Mouse (Mus musculus) hindbrain, embryonic 14.5 days (tissue): Measurements from ENCODE around the gene Prkca. TPM values are rescaled to one million over a fixed set of nuclear protein-coding genes. Genes with fewer than 3 reads are reported as not detected.

ENCODE experiments used
- ATAC-seq: fragments of 200-750 bp; cut with Nextera tagmentation; 2 replicates; pipeline ENCODE4 v1.8.0; 2017; ENCODE audit warnings: moderate number of reproducible peaks, mild to moderate bottlenecking, moderate TSS enrichment, moderate library complexity; ENCODE audit not compliant: low FRiP score
- DNase-seq: peaks from one replicate; pipeline ENCODE4 v3.0.0-alpha.2; 2015; ENCODE audit warnings: low spot score
- H3K27ac ChIP-seq: fragments of 300-500 bp; sonication (generic); 2 replicates; pipeline ENCODE4 v1.5.1; 2014; ENCODE audit warnings: mild to moderate bottlenecking, moderate library complexity
- H3K27me3 ChIP-seq: fragments of 300-500 bp; sonication (generic); 2 replicates; pipeline ENCODE4 v1.6.1; 2014; ENCODE audit warnings: mild to moderate bottlenecking, low read length, mixed read lengths; ENCODE audit not compliant: control insufficient read depth, insufficient read depth
- H3K36me3 ChIP-seq: fragments of 300-500 bp; sonication (generic); replicated peaks from 2 replicates; pipeline ENCODE4 v1.6.1; 2014; ENCODE audit not compliant: control insufficient read depth, insufficient read depth
- H3K4me1 ChIP-seq: fragments of 300-500 bp; sonication (generic); replicated peaks from 2 replicates; pipeline ENCODE4 v1.6.1; 2014; ENCODE audit warnings: antibody characterized with exemption, low read length, mixed read lengths; ENCODE audit not compliant: control insufficient read depth, insufficient read depth
- H3K4me2 ChIP-seq: fragments of 300-500 bp; sonication (generic); replicated peaks from 2 replicates; pipeline ENCODE4 v1.6.1; 2014; ENCODE audit warnings: mild to moderate bottlenecking, moderate library complexity
- H3K4me3 ChIP-seq: fragments of 300-500 bp; sonication (generic); replicated peaks from 2 replicates; pipeline ENCODE4 v1.5.1; 2014; ENCODE audit warnings: mild to moderate bottlenecking, low read length
- H3K9ac ChIP-seq: fragments of 300-500 bp; sonication (generic); 2 replicates; pipeline ENCODE4 v1.6.1; 2014
- H3K9me3 ChIP-seq: fragments of 300-500 bp; sonication (generic); 2 replicates; pipeline ENCODE4 v1.6.1; 2016; ENCODE audit warnings: low read length; ENCODE audit not compliant: control insufficient read depth
- WGBS: fragments of 180-500 bp; shearing (Covaris S2); extraction: QIAGEN DNeasy Blood & Tissue Kit; methylation state at CpG from one replicate; pipeline ENCODE4 v1.1.7; 2014; 5-methylcytosine and 5-hydroxymethylcytosine counted together
- polyA plus RNA-seq: library from polyadenylated mRNA; unstranded; fragments of >200 nt; fragmentation: Nextera tagmentation; extraction: Ambion mirVana; gene quantifications from 2 replicates; pipeline ENCODE4 v1.2.1, GENCODE M21; 2014

Gene Prkca
- polyA plus RNA-seq, 1 experiment from 2014 or later = 9.1 TPM

GRCm38 (mm10) chr11:108063096-108063495, 280.6 kb downstream of the Prkca start:
- no peaks in the 10 kb centered on the region for H3K27me3 ChIP-seq
- ATAC-seq (no peak), DNase-seq (no peak)
- no peaks in the 10 kb centered on the region for H3K36me3 ChIP-seq
- no peaks in the 10 kb centered on the region for H3K9me3 ChIP-seq
- H3K4me3 ChIP-seq = no peak overlapping the region
- 69% methylated on average over 8 of the region's 8 CpGs for WGBS
- H3K4me2 ChIP-seq = no peak overlapping the region
- H3K4me1 ChIP-seq = no peaks in the 10 kb centered on the region
- H3K27ac ChIP-seq = no peak overlapping the region
- H3K9ac ChIP-seq = no peak overlapping the region

DNA sequence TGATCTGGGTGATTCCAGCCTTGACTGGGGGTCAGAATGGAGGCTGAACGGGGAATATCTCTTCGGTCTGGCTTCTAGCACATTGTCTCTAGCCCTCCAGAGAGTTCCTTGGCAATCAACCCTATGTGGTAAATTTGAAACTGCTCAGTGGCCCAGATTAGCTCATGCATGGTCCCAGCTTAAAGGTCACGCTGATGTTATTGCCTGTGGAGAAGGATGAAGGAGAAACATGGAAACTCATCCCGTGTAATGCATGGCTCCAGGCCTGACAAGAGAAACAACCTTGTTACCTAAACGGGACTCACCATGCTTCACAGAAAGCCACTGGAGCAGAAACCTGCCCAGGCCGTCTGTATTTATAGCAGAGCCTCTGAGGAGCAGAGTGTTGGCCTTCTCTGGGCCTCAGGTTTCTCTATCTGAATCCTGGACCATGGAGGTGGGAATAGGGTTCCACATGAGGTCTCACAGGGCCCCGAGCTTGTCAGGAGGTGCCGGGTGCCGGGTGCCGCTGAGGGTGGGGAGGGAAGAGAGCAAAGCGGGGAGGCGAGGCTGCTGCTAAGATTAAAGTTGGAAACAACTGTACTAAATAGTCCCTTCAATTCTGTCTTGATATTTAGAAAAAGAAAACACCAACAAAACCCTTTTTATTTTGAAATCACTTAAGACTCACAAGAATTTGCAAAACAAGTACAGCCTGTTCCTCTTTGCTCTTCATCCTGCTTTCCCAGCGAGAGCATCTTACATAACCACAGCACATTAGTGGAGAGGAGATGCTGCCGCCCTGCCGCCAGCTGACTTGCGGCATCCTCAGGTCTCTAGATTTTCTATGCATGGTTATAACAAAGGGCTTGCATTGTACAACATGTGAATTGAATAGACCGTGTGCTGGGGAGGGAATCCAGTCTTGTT, 281.9 kb downstream of the Prkca start:
- no peaks in the 10 kb centered on the region for H3K4me1 ChIP-seq
- H3K27ac ChIP-seq = no peak overlapping the region
- H3K27me3 ChIP-seq = no peaks in the 10 kb centered on the region
- H3K4me2 ChIP-seq = no peak overlapping the region
- H3K36me3 ChIP-seq = no peaks in the 10 kb centered on the region
- 81% methylated on average over 17 of the region's 17 CpGs for WGBS
- no peak overlapping the region for H3K9ac ChIP-seq
- H3K4me3 ChIP-seq = no peak overlapping the region
- H3K9me3 ChIP-seq = no peaks in the 10 kb centered on the region
- DNase-seq (no peak), ATAC-seq (no peak)

GRCm38 (mm10) chr11:108057138-108057537, 286.6 kb downstream of the Prkca start:
- no peak for ATAC-seq
- Histone ChIP-seq H3K9me3 (no peaks in the 10 kb centered on the region), H3K27me3 (no peaks in the 10 kb centered on the region), H3K4me2 (no peak overlapping the region), H3K4me1 (no peaks in the 10 kb centered on the region), H3K9ac (no peak overlapping the region), H3K27ac (no peak overlapping the region), H3K36me3 (no peaks in the 10 kb centered on the region), H3K4me3 (no peak overlapping the region)
- no peak for DNase-seq
- 89% methylated on average over 6 of the region's 6 CpGs for WGBS

GRCm38 (mm10) chr11:108054647-108055046, 289.1 kb downstream of the Prkca start:
- H3K27ac ChIP-seq = no peak overlapping the region
- no peak overlapping the region for H3K4me3 ChIP-seq
- ATAC-seq (no peak), DNase-seq (no peak)
- WGBS = 87% methylated on average over 3 of the region's 3 CpGs
- H3K27me3 ChIP-seq = no peaks in the 10 kb centered on the region
- no peaks in the 10 kb centered on the region for H3K36me3 ChIP-seq
- H3K4me1 ChIP-seq = no peaks in the 10 kb centered on the region
- H3K9ac ChIP-seq = no peak overlapping the region
- no peaks in the 10 kb centered on the region for H3K9me3 ChIP-seq
- H3K4me2 ChIP-seq = no peak overlapping the region

GRCm38 (mm10) chr11:108053746-108054145, 290.0 kb downstream of the Prkca start:
- H3K9me3 ChIP-seq = no peaks in the 10 kb centered on the region
- no peak overlapping the region for H3K4me3 ChIP-seq
- H3K36me3 ChIP-seq = no peaks in the 10 kb centered on the region
- no peaks in the 10 kb centered on the region for H3K27me3 ChIP-seq
- no peaks in the 10 kb centered on the region for H3K4me1 ChIP-seq
- DNase-seq = no peak
- ATAC-seq = no peak
- H3K27ac ChIP-seq = no peak overlapping the region
- H3K9ac ChIP-seq = no peak overlapping the region
- WGBS = 68% methylated on average over 10 of the region's 10 CpGs
- H3K4me2 ChIP-seq = no peak overlapping the region

- no peaks in the 10 kb centered on the region for H3K9me3 ChIP-seq
- peaks cover 10% of the 10 kb centered on the region; the same call in 1 of the 2 replicates for H3K4me1 ChIP-seq
- DNase-seq (no peak), ATAC-seq (no peak)
- H3K4me3 ChIP-seq = no peak overlapping the region
- H3K9ac ChIP-seq = no peak overlapping the region
- H3K27ac ChIP-seq = no peak overlapping the region
- H3K36me3 ChIP-seq = no peaks in the 10 kb centered on the region
- WGBS = 72% methylated on average over 7 of the region's 7 CpGs
- no peaks in the 10 kb centered on the region for H3K27me3 ChIP-seq
- no peak overlapping the region for H3K4me2 ChIP-seq
These were observed 302.1 kb downstream of the Prkca start for GRCm38 (mm10) chr11:108041669-108042068.

DNA sequence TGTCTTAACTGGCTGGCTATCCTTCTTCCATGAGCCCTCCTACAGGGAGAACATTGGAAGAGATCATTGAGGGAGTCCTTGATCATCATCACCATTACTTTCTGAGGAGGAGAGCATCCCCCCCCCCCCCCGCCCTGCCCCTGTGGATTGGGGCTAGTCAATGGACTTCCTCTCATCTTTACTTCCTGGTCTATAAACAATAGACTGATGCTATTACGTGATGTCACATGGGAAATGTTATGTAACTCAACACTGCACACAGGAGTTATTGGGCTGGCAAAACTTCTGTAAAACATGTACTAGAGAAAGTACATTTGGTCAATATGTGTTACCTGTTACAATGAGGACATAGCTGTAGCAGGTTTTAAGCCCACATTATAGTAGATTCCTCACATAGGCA, 302.9 kb downstream of the Prkca start:
- H3K4me3 ChIP-seq = no peak overlapping the region
- no peaks in the 10 kb centered on the region for H3K9me3 ChIP-seq
- H3K9ac ChIP-seq = no peak overlapping the region
- H3K4me2 ChIP-seq = no peak overlapping the region
- no peak overlapping the region for H3K27ac ChIP-seq
- peaks cover 10% of the 10 kb centered on the region; the same call in 1 of the 2 replicates for H3K4me1 ChIP-seq
- 78% methylated on average over 2 of the region's 2 CpGs for WGBS
- no peaks in the 10 kb centered on the region for H3K27me3 ChIP-seq
- DNase-seq (no peak), ATAC-seq (no peak)
- H3K36me3 ChIP-seq = no peaks in the 10 kb centered on the region

- H3K27me3 ChIP-seq = no peaks in the 10 kb centered on the region
- no peaks in the 10 kb centered on the region for H3K9me3 ChIP-seq
- peaks cover 10% of the 10 kb centered on the region; the same call in 1 of the 2 replicates for H3K4me1 ChIP-seq
- ATAC-seq = no peak
- H3K4me2 ChIP-seq = no peak overlapping the region
- H3K4me3 ChIP-seq = no peak overlapping the region
- no peak overlapping the region for H3K27ac ChIP-seq
- DNase-seq = no peak
- no peak overlapping the region for H3K9ac ChIP-seq
- WGBS = 93% methylated on average over 17 of the region's 17 CpGs
- H3K36me3 ChIP-seq = no peaks in the 10 kb centered on the region
These were observed 304.0 kb downstream of the Prkca start for GRCm38 (mm10) chr11:108039761-108040160.

- H3K4me3 ChIP-seq = no peak overlapping the region
- H3K9me3 ChIP-seq = no peaks in the 10 kb centered on the region
- H3K4me1 ChIP-seq = peaks cover 10% of the 10 kb centered on the region; the same call in 1 of the 2 replicates
- no peaks in the 10 kb centered on the region for H3K27me3 ChIP-seq
- ATAC-seq (no peak), DNase-seq (no peak)
- WGBS = 84% methylated on average over 12 of the region's 12 CpGs
- no peak overlapping the region for H3K9ac ChIP-seq
- H3K36me3 ChIP-seq = no peaks in the 10 kb centered on the region
- no peak overlapping the region for H3K4me2 ChIP-seq
- 0 out of 2 replicates have a peak overlapping the region, but pooled peaks have one; percentile 26 for H3K27ac ChIP-seq
These were observed 304.7 kb downstream of the Prkca start for GRCm38 (mm10) chr11:108038989-108039388.
